Comparison of ENCODE assay signal across 24 mouse cellular contexts in the genomic region with DNA sequence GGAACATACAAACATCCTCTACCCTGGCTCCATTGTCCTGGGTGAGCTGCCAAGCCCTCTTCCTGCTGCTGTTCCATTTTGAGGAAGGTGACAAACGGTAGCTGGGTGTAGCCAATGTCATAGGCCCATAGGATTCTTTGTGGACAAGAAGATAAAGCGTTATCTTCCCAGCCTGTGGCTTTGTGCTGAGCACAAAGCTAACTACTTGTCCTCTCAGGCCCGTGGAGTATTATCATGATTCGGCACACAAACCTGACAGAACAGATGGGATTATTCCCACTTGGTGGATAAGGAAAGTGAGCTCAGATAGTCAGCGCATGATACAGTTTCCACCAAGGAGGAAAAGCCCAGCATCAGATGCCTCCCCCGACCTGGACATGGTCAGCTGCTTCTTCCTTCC. TPM values are rescaled to one million over a fixed set of nuclear protein-coding genes. Genes with fewer than 3 reads are reported as not detected.
DNase-seq lines count a peak whose midpoint lies in the region; ATAC-seq and TF ChIP-seq lines count a peak whose summit lies in the region.
"Had no signal": no experiment of that assay in that cellular context is flagged by ENCODE, and none has a peak within 500 bp of the region (broad histone marks: within the 10 kb centered on the region; RNA-seq: fewer than 3 reads in every experiment).

No protein-coding gene starts in this region.

- DNase-seq in stomach, postnatal 0 days (ENCODE audit: low spot score) = no peak
- DNase-seq in liver = peak; percentile 65
- DNase-seq in liver, postnatal 0 days = no peak
- DNase-seq in limb, embryonic 10.5 days (ENCODE audit: low spot score) = no peak
- DNase-seq: adrenal gland, adult 8-10 months; B cell, adult 2 months; cerebellum, adult 18-20 months; cerebellum, postnatal 36 days; heart, postnatal 10 days; kidney, adult 8-10 months; kidney, postnatal 14 days; lung, embryonic 14.5 days; lung, postnatal 36 days; right cerebral cortex, postnatal 4 days; thymus, postnatal 36 days had no signal

- H3K27ac ChIP-seq in stomach, embryonic 14.5 days (ENCODE audit: low read length) = no peak overlapping the region
- no peak overlapping the region for H3K27ac ChIP-seq in stomach, postnatal 0 days (replicated peaks)
- 0 out of 2 replicates have a peak overlapping the region, but pooled peaks have one; percentile 74 for H3K27ac ChIP-seq in liver, postnatal 0 days (ENCODE audit: low read depth)
- no peak overlapping the region for H3K27ac ChIP-seq in hindbrain, embryonic 16.5 days (ENCODE audit: low read depth, low read length)
- H3K27ac ChIP-seq in limb, embryonic 10.5 days = no peak overlapping the region
- H3K27ac ChIP-seq: forebrain, embryonic 10.5 days; hindbrain, embryonic 12.5 days; layer of hippocampus, adult 2 months; limb, embryonic 12.5 days; midbrain, embryonic 10.5 days had no signal

- 0 out of 2 replicates have a peak, but pooled peaks have one; percentile 23 for ATAC-seq in stomach, embryonic 14.5 days (ENCODE audit: insufficient number of reproducible peaks, insufficient read depth, low FRiP score, low read depth)
- no peak for ATAC-seq in stomach, postnatal 0 days (ENCODE audit: low FRiP score, low TSS enrichment)
- ATAC-seq in liver, postnatal 0 days = peak; percentile 32
- ATAC-seq in hindbrain, embryonic 16.5 days = no peak
- no peak for ATAC-seq in granulocyte monocyte progenitor cell, adult 5-6 weeks (replicated peaks; ENCODE audit: poor library complexity, severe bottlenecking)
- ATAC-seq: Patski had no signal

- no peak for TF ChIP-seq CTCF in stomach, postnatal 0 days (IDR thresholded peaks at IDR 0.05; ENCODE audit: low read depth)
- TF ChIP-seq CTCF in liver, postnatal 0 days (IDR thresholded peaks at IDR 0.05; ENCODE audit: low read depth) = no peak

- no peaks in the 10 kb centered on the region for H3K27me3 ChIP-seq in stomach, embryonic 14.5 days (ENCODE audit: control insufficient read depth, insufficient read depth, low read length)
- H3K27me3 ChIP-seq in stomach, postnatal 0 days (ENCODE audit: control insufficient read depth, insufficient read depth, low read length) = no peaks in the 10 kb centered on the region
- H3K27me3 ChIP-seq in liver, postnatal 0 days (ENCODE audit: insufficient read depth, low read length) = no peaks in the 10 kb centered on the region
- no peaks in the 10 kb centered on the region for H3K27me3 ChIP-seq in hindbrain, embryonic 16.5 days (replicated peaks; ENCODE audit: control insufficient read depth, insufficient read depth, low read length)
- H3K27me3 ChIP-seq in limb, embryonic 10.5 days (ENCODE audit: low read depth, poor library complexity, severe bottlenecking) = no peaks in the 10 kb centered on the region
- H3K27me3 ChIP-seq: hindbrain, embryonic 12.5 days; limb, embryonic 12.5 days had no signal

- no peak overlapping the region for H3K4me2 ChIP-seq in stomach, embryonic 14.5 days (replicated peaks; ENCODE audit: low read depth, low read length)
- no peak overlapping the region for H3K4me2 ChIP-seq in stomach, postnatal 0 days (replicated peaks; ENCODE audit: low read depth)
- no peak overlapping the region for H3K4me2 ChIP-seq in liver, postnatal 0 days (ENCODE audit: low read depth, low read length)
- no peak overlapping the region for H3K4me2 ChIP-seq in hindbrain, embryonic 16.5 days (ENCODE audit: low read length)
- H3K4me2 ChIP-seq: hindbrain, embryonic 12.5 days; limb, embryonic 12.5 days; lung, embryonic 14.5 days had no signal

- H3K9ac ChIP-seq in stomach, embryonic 14.5 days (replicated peaks; ENCODE audit: low read depth, low read length) = no peak overlapping the region
- H3K9ac ChIP-seq in stomach, postnatal 0 days (ENCODE audit: low read length) = no peak overlapping the region
- H3K9ac ChIP-seq in liver, postnatal 0 days (replicated peaks) = no peak overlapping the region
- no peak overlapping the region for H3K9ac ChIP-seq in hindbrain, embryonic 16.5 days (ENCODE audit: low read depth, low read length)
- H3K9ac ChIP-seq: hindbrain, embryonic 12.5 days; limb, embryonic 12.5 days; lung, embryonic 14.5 days had no signal

- no peaks in the 10 kb centered on the region for H3K36me3 ChIP-seq in stomach, embryonic 14.5 days (ENCODE audit: control insufficient read depth, insufficient read depth, low read length)
- H3K36me3 ChIP-seq in stomach, postnatal 0 days (ENCODE audit: control insufficient read depth, insufficient read depth, low read length) = no peaks in the 10 kb centered on the region
- H3K36me3 ChIP-seq in liver, postnatal 0 days (replicated peaks; ENCODE audit: insufficient read depth, low read length) = peaks cover 19% of the 10 kb centered on the region
- H3K36me3 ChIP-seq in hindbrain, embryonic 16.5 days (ENCODE audit: control insufficient read depth, insufficient read depth, low read length) = no peaks in the 10 kb centered on the region
- H3K36me3 ChIP-seq in limb, embryonic 10.5 days = no peaks in the 10 kb centered on the region
- H3K36me3 ChIP-seq: forebrain, embryonic 10.5 days; hindbrain, embryonic 12.5 days; limb, embryonic 12.5 days; midbrain, embryonic 10.5 days had no signal

- no peak for TF ChIP-seq EP300 in stomach, postnatal 0 days (optimal IDR thresholded peaks at IDR 0.05)
- TF ChIP-seq EP300 in liver, postnatal 0 days (IDR thresholded peaks at IDR 0.05; ENCODE audit: low read depth) = peak; percentile 97

- WGBS in stomach, embryonic 14.5 days = 81% methylated on average over 6 of the region's 6 CpGs
- WGBS in stomach, postnatal 0 days = 73% methylated on average over 6 of the region's 6 CpGs
- 46% methylated on average over 6 of the region's 6 CpGs for WGBS in liver, postnatal 0 days (ENCODE audit: insufficient replicate concordance)
- WGBS in hindbrain, embryonic 16.5 days = 84% methylated on average over 6 of the region's 6 CpGs
- 88% methylated on average over 6 of the region's 6 CpGs for WGBS in limb, embryonic 10.5 days

- H3K4me3 ChIP-seq in stomach, embryonic 14.5 days (ENCODE audit: low read depth, low read length) = no peak overlapping the region
- no peak overlapping the region for H3K4me3 ChIP-seq in stomach, postnatal 0 days (ENCODE audit: low read depth, low read length)
- no peak overlapping the region for H3K4me3 ChIP-seq in liver, postnatal 0 days (ENCODE audit: low read depth, low read length)
- no peak overlapping the region for H3K4me3 ChIP-seq in hindbrain, embryonic 16.5 days (ENCODE audit: low read length)
- no peak overlapping the region for H3K4me3 ChIP-seq in limb, embryonic 10.5 days
- H3K4me3 ChIP-seq: forebrain, embryonic 10.5 days; hindbrain, embryonic 12.5 days; layer of hippocampus, adult 2 months; limb, embryonic 12.5 days; midbrain, embryonic 10.5 days had no signal

- H3K4me1 ChIP-seq in stomach, embryonic 14.5 days (ENCODE audit: control insufficient read depth, insufficient read depth, low read length) = no peaks in the 10 kb centered on the region
- no peaks in the 10 kb centered on the region for H3K4me1 ChIP-seq in stomach, postnatal 0 days (replicated peaks; ENCODE audit: control insufficient read depth, insufficient read depth)
- peaks cover 49% of the 10 kb centered on the region for H3K4me1 ChIP-seq in liver, postnatal 0 days (ENCODE audit: insufficient read depth)
- H3K4me1 ChIP-seq in hindbrain, embryonic 16.5 days (ENCODE audit: control insufficient read depth, insufficient read depth, low read depth, low read length) = no peaks in the 10 kb centered on the region
- no peaks in the 10 kb centered on the region for H3K4me1 ChIP-seq in limb, embryonic 10.5 days
- H3K4me1 ChIP-seq: forebrain, embryonic 10.5 days; hindbrain, embryonic 12.5 days; limb, embryonic 12.5 days; midbrain, embryonic 10.5 days had no signal

- H3K9me3 ChIP-seq in stomach, embryonic 14.5 days (ENCODE audit: control insufficient read depth, low read depth, low read length) = no peaks in the 10 kb centered on the region
- no peaks in the 10 kb centered on the region for H3K9me3 ChIP-seq in stomach, postnatal 0 days (ENCODE audit: control insufficient read depth, low read length)
- no peaks in the 10 kb centered on the region for H3K9me3 ChIP-seq in liver, postnatal 0 days (ENCODE audit: low read length)
- H3K9me3 ChIP-seq in hindbrain, embryonic 16.5 days (ENCODE audit: control insufficient read depth, low read length) = no peaks in the 10 kb centered on the region
- no peaks in the 10 kb centered on the region for H3K9me3 ChIP-seq in limb, embryonic 10.5 days (replicated peaks)
- H3K9me3 ChIP-seq: forebrain, embryonic 10.5 days; hindbrain, embryonic 12.5 days; limb, embryonic 12.5 days; midbrain, embryonic 10.5 days had no signal

RNA-seq across cellular contexts. Expression of a gene that starts 50.4 kb away (rescaled TPM):
- polyA plus RNA-seq in stomach, embryonic 14.5 days (2014; fragmentation: Nextera tagmentation; extraction: Ambion mirVana) = 2.2 and 2.6 TPM in 2 replicates
- 0.39 and 0.62 TPM in 2 replicates for polyA plus RNA-seq in stomach, postnatal 0 days (2015; fragmentation: Nextera tagmentation; extraction: Ambion mirVana)
- 11.6 and 12.5 TPM in 2 replicates for polyA plus RNA-seq in liver, postnatal 0 days (2015; fragmentation: Nextera tagmentation; extraction: Ambion mirVana)
- polyA plus RNA-seq in hindbrain, embryonic 16.5 days (2015; fragmentation: Nextera tagmentation; extraction: Ambion mirVana) = 1.3 and 1.4 TPM in 2 replicates
- 108 and 128 TPM in 2 replicates for total RNA-seq in granulocyte monocyte progenitor cell, adult 5-6 weeks (2014; fragmentation: Nextera tagmentation)
- total RNA-seq in granulocyte monocyte progenitor cell, adult 5-6 weeks (2017) = 51.0 and 56.0 TPM in 2 replicates
- polyA plus RNA-seq in limb, embryonic 10.5 days (2016; fragmentation: Nextera tagmentation; extraction: Ambion mirVana) = 2.2 and 3.2 TPM in 2 replicates
- polyA plus RNA-seq: Patski had no signal

Comparison
In these comparisons a context has a peak if more than half of its experiments do, and no peak if none do; other contexts are left out.
1. ATAC-seq: peak in stomach, embryonic 14.5 days (single experiment) and liver, postnatal 0 days (single experiment); none in stomach, postnatal 0 days (single experiment), hindbrain, embryonic 16.5 days (single experiment) and granulocyte monocyte progenitor cell, adult 5-6 weeks (single experiment).